Mouse (Mus musculus) layer of hippocampus, postnatal 10 days (tissue): ENCODE measurements around the gene Prr22. TPM values are rescaled to one million over a fixed set of nuclear protein-coding genes. Genes with fewer than 3 reads are reported as not detected.

Experiments used
- DNase-seq, 2 experiments: peaks; one replicate each; pipeline ENCODE4 v3.0.0; 2021; ENCODE audit warnings: low spot score in 2 of 2
- long read RNA-seq: library from polyadenylated mRNA; stranded (forward); transcript quantifications from one replicate; pipeline ENCODE4 v2.0.0, GENCODE M21; 2023
- total RNA-seq, 2 experiments: library from RNA; stranded (reverse); gene quantifications; 2 replicates each; pipeline ENCODE4 v1.2.3; 2021

The Prr22 gene
- total RNA-seq, result under 1 TPM; 0.27 to 0.71 TPM
- long read RNA-seq, partial matches to known transcripts, result 0 of 1 reads
- long read RNA-seq, other reads (novel, unspliced or antisense), result 0 of 1 reads

DNA sequence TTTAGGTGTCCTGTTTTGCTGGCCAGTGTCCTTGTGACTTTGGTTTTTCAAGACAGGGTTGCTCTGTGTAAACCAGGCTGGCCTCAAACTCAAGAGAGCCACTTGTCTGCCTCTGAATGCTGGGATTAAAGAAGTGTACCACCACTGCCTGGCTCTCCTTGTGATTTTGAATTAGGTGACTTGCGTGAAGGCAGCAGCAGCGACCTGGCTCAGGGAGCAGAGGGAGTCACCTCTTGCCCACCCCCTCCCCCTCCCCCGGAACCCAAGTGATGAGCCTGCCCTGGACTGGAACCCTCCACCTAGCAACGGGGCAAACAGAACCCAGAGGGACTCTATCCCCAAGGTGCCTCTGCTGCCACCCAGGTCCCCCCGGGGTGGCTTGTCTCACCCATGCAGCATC lies at the start of gene Prr22:
Prr22 (plus strand) TSS at position 301 of the 400 bp plus-strand sequence.
- DNase-seq, result no peak

DNA sequence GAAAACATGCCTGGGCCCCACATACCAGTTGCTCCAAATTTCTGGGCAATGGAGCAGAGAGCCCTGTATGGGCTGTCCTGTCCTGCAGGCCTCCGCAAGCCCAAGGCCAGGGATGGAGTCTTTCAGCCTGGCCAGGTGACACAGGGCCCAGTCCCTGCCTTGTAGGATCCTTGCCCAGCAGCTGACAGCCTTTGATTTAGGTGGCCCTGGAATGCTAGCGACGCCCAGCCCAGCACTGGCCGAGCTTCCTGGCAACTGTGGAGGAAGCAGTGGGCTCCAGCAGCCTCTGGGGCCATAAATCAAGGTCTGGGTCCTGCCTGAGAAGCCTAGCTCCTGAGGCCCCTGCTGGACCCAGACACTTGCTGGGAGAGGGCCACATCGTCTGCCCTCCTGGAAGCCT lies 47.6 kb upstream of the Prr22 start:
- no peak for DNase-seq

DNA sequence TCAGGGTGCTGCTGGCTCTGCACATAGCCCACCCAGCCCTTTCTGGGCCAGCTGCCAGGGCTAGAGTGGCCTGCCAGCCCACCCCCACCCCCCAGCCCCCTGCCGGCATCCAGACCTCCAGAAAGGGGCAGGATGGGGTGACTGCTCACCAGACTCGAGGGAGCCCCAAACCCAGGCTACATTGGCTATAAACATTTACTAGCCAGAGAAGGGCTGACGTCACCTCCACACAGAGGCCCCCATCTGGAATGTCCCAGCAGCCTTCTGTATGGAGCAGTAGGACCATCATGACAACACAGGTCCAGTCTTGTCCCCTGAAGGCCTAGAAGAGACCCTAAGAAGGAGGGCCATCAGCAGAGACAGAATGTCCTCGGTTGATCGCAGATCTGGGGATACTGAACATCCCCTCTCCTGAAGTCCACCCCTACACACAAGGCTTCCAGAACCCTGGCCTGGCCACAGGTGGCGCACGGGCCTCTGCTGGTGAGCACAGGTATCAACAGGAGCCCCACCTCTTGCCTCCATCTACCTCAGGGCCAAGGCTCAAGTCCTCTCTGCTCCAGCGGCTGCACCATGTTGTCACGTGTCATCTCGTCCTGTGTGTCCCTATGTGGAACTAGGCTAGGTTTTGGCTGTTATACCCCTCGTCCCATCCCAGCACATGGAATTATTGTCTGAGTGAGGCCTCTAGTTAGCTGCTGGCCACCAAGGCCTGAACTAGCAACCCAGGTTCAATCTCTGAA lies 46.5 kb upstream of the Prr22 start:
- DNase-seq, result no peak

DNA sequence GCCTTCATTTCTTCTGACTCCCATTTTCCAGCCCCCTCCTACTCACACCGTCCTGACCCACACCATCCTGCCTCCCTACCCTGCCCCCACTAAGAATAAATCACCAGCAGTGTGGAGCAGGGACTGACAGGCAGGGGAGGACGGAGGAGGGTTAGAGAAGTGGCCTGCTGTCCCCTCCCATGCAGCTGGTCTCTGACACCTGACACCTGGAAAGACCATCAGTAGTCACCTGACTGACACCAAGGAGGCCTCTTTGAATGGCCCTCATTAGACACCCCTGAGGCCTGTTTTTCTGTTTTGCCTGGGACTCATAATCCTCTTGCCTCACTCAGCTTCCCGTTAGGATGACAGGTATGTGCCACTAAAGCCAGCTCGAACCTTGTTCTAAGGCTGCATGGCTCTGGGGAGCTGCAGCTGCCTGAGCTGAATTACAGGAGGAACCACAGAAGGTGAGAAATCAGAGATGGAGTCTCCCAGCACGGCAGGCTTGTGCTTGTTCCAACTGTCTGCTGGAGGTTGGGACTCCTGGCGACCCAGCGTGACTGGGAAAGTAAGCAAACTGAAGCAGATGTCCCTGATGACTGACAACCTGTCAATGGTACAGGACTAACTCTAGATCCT lies 42.9 kb upstream of the Prr22 start:
- no peak for DNase-seq

DNA sequence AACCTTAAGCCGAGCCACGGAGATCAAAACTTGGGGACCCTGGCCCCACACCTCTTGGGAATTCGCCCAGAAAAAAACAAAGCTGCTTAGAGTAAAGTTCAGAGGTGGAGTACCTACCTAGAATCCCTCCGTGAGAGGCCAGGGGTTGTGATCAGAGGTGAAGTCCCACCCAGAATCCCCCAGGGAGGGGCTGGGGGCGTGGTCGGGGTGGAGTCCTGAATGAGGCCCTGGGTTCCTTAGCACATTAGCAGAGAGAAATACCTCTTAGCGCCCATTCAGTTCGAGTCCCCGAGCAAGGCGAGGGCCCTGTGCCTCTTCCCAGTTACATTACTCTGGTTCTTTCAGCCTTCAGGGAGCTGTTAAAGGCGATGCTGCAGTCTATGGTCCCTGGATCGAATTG lies 42.4 kb upstream of the Prr22 start:
- DNase-seq, result no peak

DNA sequence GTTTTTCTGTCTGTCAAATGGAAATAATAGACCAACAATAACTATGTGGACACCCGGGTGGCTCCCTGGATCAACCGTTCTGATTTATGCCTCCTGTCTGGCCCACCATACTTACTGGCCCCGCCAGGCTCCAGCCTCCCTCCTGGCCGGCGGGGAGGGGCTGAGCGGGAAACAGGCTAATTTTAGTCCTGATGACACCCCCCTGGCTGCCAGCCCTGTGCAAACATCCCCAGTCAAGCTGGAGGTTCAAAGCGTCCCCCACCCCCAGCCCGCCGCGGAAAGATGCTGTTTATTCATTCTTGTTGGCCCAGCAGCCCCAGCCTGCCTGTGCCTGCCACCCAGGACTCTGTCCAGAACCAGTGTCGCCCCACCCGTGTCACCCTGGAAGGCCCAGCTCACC lies 41.9 kb upstream of the Prr22 start:
- no peak for DNase-seq

DNA sequence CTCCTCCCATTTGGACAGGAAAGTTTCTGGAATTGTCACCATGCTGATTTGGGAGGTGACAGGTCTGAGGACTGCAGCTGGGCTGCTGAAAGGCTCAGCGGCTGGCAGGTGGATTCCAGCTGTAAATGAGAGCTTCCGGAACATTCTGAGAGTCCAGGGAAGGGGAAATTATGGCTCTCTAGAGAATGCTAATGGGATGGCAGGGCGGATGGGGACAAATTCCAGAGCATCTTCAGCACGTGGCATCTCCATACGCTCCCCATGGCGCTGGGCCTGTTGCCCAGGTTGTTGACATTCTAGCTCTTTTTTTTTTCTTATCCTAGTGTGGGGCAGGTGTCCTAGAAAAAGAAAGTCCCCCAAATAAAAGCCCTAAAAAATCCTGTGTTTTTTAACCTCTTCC lies 40.9 kb upstream of the Prr22 start:
- DNase-seq, result no peak

DNA sequence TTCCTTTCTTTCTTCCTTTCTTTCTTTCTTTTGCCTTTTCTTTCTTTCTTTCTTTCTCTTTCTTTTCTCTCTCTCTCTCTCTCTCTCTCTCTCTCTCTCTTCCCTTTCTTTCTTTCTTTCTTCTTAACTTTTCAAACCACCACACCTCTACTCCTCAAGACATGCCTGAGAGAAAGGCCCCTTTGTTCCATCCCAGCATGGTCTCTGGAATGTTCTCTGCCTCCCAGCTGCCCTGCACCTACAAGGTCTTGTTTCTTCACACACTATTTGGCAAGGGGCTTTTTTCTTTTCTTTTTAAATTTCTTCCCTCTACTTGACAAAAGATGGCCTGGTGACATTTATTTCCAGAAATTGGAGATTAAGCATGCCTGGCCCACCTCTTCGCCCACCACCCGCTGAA lies 40.4 kb upstream of the Prr22 start:
- DNase-seq, result no peak

DNA sequence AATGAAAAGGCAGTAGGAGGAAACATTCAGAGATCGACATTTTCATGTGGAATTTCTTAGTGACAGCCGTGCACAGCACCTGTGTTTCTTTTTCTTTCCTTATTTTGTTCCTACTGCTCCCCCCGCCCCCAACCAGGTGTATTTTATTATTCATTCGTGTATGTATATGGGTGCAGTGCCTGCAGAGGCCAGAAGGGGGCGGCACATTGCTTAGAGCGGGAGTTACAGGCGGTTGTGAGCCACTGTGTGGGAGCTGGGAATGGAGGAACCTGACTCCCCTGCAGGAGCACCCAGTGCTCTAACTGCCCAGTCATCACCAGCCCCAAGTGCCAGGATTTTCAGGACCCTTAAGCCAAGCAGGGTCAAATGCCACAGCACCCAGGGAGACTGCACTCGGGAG lies 33.5 kb upstream of the Prr22 start:
- no peak for DNase-seq

DNA sequence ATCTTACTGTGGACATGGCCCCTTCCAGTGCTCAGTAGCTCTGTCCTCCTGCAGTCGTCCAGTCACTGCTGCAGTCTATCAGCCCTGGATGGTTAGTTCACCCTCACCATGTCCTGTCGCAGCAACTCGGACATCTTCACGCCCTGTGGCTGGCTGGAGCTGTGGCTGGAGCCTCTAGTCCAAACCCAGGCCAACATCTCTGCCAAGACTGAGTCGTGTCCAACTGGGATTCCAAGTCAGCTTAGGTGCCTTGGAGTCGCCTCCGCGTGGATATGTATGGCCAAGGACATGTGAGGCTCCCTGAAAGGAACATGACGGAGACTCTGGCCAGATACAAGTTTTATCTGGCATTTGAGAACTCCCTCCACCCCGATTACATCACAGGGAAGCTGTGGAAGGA lies 31.8 kb upstream of the Prr22 start:
- DNase-seq, result no peak

DNA sequence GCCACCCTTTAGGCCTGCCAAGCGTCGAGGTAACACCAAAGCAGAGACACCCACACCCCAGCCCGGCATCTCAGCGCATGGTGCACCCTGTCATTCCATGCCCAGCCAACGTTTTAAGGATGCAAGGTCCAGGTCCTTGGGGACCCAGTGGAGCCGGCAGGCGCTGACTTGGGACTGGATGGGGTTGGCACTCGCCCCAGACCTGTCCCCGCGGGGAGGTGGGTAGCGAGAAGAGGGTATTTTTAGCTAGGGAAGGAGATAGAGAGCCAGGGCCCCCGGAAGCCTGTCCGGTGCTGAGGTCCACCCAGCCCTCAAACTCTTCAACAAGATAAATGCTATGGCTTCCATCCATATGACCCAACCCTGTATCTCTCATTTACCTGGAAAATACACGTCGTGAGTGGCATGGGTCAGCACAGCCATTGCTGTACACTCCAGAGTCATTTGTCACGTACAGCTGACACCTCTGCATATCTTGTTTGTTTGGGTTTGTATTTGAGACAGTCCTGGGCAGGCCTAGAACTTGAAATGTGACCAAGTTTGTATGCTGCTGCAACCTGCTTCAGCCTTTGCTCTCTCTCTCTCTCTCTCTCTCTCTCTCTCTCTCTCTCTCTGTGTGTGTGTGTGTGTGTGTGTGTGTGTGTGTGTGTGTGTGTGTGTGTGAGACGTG lies 29.8 kb upstream of the Prr22 start:
- no peak for DNase-seq

DNA sequence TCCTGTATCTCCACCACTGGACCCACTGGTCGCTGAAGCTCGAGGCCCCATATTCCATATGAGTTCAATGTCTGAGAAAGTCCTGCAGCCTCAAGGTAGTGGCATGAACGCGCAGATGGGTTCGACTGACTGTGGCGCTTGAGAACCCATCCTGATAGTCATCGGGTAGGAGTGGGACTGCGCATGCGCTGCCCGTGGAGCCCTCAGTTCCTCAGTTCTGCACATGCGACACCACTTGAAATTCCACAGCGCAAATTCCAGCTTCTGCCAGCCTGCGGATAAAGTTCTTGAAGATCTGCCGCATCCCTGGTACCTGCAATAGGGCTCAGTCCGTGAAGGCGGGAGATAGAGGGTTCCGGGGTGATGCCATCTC lies 29.3 kb upstream of the Prr22 start:
- no peak for DNase-seq

DNA sequence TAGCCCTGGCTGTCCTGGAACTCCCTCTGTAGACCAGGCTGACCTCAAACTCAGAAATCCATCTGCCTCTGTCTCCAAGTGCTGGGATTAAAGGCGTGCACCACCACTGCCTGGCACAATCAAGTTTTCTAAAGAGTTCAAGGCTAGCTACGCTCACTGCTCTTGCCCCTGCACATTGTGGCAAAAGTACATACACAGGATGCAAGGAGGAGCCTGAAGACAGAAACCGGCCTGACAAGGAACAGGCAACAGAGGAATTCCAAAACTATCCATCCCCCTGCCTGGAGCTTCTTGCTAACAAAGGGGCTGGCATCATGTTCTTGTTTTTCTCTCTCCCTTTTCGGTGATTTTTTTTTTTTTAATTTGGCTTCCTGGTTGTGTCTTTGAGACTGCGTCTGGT lies 25.9 kb upstream of the Prr22 start:
- DNase-seq, result no peak

DNA sequence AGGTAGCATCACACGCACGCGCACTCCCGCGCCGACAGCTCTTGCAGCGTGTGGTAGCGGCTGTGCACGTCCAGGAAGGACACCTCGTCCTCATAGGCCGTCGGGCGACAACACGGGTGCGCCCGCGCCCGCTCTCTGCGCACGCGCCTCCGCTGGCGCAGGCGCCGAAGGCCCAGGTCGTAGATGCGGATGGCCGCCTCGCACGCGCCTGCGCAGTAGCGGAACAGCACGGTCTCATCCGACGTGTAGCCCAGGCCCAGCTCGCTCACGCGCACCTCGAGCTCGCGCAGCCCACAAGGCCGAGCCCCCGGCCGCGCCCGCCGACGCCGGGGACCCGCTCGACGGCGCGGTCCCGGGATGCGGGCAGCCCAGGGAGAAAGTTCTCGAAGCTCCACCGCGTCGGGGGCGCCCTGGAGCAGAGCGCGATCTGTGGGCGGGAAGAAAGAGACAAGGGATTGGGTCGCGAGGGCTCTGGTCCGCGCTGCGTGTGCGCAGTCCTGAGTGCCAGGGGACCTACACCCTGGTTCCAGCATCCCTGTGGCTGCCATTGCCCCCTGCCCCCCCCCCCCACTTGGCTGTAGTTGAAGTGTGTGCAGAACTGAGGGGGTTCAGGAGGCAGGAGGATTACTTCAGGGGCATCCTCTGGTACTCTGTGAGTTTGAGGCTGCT lies 18.5 kb upstream of the Prr22 start:
- peak in 1 of 2 experiments; percentile 44 for DNase-seq

DNA sequence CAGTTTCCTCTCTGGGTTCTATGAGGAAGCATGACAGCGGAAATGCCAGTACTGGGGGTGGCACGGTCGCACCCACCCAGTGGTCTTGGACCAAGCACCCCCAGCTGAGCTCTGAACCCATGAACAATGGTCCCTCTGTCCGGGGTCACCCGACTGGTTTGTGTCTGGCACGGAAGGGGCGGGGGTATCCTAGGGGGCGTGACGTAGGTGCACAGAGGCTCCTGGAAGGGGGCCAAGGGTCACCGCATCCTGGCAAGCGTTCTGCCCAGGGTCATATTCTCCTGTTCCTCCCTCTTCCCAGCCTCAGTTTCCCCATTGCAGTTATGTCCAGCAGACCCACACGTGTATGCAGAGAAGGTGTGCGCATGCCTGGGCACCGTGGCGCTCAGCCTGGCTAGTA lies 16.6 kb upstream of the Prr22 start:
- DNase-seq, result no peak

DNA sequence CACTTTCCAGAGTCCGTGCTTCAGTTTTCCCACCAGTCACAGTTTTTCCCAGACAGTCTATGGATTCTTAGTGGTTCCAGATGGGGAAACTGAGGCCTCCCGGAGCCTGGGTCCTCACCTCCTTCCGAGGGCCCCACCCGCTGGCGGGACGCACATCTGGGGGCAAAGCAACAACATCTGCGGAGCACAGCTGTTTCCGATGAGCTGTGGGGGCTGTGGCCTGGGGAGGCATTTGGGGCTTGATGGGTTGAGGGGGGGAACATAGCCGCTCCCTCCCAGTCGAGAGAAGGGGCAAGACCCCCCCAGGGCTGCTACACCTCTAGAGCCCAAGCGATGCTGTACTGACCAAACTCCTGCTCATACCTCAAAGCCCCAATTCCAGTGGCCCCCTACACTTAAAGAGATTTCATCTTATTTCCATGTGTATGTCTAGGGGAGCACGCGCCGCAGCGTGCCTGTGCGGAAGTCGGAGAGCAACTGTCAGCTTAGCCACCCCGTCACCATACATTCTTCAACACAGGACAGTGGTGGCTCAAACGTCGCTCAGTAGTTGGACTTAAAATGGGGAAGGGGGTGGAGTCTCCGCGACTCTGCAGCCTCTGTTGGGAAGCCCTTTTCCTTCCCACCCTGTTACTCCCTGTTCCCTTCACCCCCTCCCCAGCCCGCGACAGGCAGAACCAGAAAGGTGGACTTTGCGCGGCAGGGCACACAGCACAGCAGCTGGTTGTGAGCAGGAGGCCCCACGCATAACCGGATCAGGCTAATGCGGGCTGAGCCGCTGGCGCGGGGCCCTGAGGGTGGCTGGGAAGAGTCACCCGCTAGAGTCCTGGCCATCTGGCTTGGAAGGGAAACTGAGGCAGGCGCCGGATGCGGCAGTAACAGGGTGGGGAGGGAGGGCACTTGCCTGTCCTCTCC lies 15.5 kb upstream of the Prr22 start:
- DNase-seq, result no peak

DNA sequence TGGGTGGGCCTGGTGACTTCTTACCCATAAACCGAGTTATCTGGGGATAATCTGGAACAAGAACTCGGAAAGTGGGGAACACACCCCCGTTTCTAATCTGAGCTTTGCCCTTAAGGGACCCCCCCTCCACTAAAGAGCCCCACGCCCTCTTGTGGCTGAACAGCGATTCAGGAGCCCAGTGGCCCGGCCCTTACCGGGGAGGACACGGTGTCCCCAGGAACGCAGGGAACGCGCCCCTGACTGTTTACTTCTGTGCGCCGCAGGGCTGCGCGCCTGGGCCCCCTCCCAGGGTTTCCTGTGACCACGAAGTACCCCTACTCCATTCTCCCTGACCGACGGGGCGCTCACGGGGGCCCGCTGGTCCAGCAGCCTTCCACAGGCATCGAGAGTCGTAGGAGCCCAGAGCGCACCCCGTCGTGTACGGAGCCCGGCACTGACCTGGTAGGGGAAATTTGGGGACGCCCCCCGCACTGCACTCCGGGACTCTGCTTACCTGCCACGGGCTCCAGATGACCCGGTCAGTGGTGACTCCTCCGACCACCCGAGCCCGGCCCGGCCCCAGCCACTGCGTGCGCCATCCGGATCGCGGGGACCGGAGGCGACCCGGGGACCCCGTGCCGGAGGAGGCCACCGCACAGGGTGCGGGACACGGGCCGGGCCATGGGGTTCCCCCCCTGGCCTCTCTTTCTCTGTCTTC lies 13.2 kb upstream of the Prr22 start:
- DNase-seq, result no peak

DNA sequence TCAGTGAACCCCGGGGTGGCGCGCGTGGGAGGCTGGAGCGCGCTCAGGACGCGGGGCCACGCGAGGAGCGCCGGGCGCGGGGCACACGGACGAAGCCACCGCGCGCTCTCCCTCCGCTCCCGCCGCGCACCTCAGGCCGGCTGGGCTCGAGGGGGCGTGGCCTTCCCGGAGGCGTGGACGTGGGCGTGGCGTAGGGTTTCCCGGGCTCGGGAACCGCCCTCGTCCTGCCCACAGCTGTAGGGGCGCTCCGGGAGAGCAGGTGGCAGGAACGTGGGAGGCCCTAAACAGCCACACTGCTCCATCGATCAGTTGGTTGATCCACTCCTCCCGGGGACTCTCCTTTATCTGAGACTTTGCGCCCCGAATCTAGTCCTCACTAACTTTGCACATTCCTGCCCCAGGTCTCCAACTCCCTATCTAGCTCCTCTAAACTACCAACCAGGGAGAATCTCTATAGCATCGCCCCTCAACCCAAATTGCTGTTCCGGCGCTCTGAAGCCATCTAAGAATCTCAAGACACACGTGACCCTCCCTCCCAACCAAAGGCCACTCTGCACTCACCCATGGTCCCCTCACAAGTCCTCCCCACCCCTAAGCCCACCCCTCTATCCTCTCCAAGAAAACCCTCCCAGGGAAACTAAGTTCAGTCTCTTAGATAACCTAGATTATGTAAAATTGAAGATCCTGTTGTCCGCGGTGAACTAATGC lies 12.5 kb upstream of the Prr22 start, which contains the start of gene Nrtn:
Nrtn (minus strand) TSS at position 115 of the 708 bp plus-strand sequence.
- DNase-seq, result peak; percentile 60 to 71

DNA sequence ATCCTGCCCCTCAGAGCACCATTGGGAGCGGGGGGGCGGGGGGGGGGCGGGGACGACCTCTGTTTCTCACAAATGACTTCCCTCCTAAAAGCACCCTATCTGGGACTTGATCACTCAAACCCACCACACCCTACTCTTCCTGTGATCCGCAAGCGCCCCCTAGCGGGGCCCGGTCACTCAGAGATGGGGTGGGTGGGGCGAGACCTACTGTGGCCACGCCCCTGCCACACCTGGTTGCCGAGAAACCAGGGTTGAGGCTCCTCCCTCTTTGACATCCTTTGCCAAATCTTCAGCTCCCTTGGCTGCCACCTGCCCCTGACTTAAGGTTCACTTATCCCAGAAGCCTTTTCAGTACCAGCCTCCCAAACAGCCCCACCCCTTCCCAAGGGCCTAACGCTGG lies 11.9 kb upstream of the Prr22 start:
- DNase-seq, result peak; percentile 71 to 73

DNA sequence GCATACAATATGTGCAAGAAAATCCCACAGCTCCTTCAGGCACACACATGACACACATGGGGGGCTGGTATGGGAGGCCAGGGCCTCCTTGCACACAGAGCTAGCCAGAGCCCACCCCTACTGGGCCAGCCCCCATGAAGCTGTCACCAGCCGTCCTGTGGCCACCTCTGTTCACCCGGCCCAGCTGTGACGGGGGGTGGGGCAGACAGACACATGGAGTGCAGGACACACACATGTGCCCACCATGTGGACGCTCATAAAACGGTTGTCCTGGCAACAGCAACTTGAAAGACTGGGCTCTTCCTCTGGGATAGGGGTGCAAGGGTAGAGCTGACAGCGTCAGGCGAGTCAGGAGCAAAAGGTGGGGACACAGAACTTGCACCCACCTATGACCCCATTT lies 10.8 kb upstream of the Prr22 start:
- no peak for DNase-seq
